Mouse (Mus musculus): ENCODE results near the gene Hist1h2aa. TPM values are rescaled to one million over a fixed set of nuclear protein-coding genes. Genes with fewer than 3 reads are reported as not detected.

Hist1h2aa gene
- not detected in 2 replicates for polyA plus RNA-seq (2021; fragmentation: Nextera tagmentation)
- long read RNA-seq, experiment 1 = 0 reads
- long read RNA-seq, experiment 2 = 0 reads

GRCm38 (mm10) chr13:23934211-23934520, at the start of gene Hist1h2aa:
Gene Hist1h2aa, plus strand, starts transcription at chr13:23934462.

DNA sequence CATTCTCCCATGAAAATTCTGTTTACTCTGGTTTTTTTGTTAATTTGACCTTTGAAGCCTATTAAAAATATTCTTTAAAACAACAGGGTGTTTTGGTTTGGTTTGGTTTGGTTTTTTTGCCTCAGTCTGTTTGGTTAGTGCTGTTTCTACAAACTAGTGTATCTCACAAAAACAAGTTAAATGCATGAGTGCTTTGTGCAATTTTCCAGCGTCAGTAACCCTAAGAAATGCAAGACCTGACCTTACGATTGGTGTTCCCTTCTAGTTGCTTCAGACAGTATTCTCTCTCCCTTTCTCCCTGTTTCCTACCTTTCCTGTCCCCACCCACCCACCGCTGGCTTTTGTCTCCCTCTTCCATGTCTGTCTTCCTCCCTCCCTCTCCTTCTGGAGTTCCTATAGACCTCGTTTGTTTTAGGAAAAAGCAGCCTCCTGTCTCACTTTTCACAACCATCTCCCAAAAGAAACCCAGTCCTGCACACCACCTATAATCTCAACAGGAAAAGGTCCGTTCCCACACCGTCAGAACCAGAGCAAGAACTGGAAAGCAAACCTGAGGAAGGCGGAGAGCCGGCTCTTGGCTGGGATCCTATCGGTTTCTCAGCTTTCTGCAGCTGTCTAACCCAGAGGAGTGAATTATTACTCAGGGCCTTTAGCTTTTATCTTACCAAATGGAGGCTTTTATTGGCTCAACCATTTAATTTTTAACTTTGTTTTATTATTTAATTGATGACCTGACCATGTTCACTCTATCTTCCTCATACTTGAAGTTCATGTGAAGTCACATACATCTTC, 19.7 kb upstream of the Hist1h2aa start, which contains the start of gene Slc17a4:
Gene Slc17a4 (minus strand): TSS at position 634 of the 792 bp plus-strand sequence.

GRCm38 (mm10) chr13:23933421-23934210, 646 bp upstream of the Hist1h2aa start, which contains the start of gene Hist1h2ba:
Gene Hist1h2ba, minus strand, starts transcription at chr13:23934156.

Small RNA genes lying within 50 kb of the gene (microRNA-seq; reads per million reads assigned to microRNA genes)
- not detected for gene Gm44344

Other genes starting within 250 kb of the Hist1h2aa start
- not detected in 2 replicates for gene Hist1h1t, start 238.6 kb upstream of the Hist1h2aa start, polyA plus RNA-seq (2021; fragmentation: Nextera tagmentation)
- 3.0 and 6.5 TPM in 2 replicates for gene Hist1h4c, start 236.0 kb upstream of the Hist1h2aa start, polyA plus RNA-seq (2021; fragmentation: Nextera tagmentation)
- gene Hfe, start 223.6 kb upstream of the Hist1h2aa start, polyA plus RNA-seq (2021; fragmentation: Nextera tagmentation) = 6.8 and 7.3 TPM in 2 replicates
- 8.2 and 11.8 TPM in 2 replicates for gene Hist1h1c, start 195.7 kb upstream of the Hist1h2aa start, polyA plus RNA-seq (2021; fragmentation: Nextera tagmentation)
- gene Hist1h3c, start 188.9 kb upstream of the Hist1h2aa start, polyA plus RNA-seq (2021; fragmentation: Nextera tagmentation) = 0.43 and 0.45 TPM in 2 replicates
- gene Hist1h2bb, start 187.7 kb upstream of the Hist1h2aa start, polyA plus RNA-seq (2021; fragmentation: Nextera tagmentation) = 0.92 TPM in 1 of 2 replicates, not detected in the other
- 3.4 and 5.1 TPM in 2 replicates for gene Hist1h2ab, start 183.3 kb upstream of the Hist1h2aa start, polyA plus RNA-seq (2021; fragmentation: Nextera tagmentation)
- 0.31 TPM in 1 of 2 replicates, not detected in the other for gene Hist1h3b, start 182.2 kb upstream of the Hist1h2aa start, polyA plus RNA-seq (2021; fragmentation: Nextera tagmentation)
- gene Hist1h4b, start 177.4 kb upstream of the Hist1h2aa start, polyA plus RNA-seq (2021; fragmentation: Nextera tagmentation) = not detected in 2 replicates
- 0.34 TPM in 1 of 2 replicates, not detected in the other for gene Hist1h4a, start 173.2 kb upstream of the Hist1h2aa start, polyA plus RNA-seq (2021; fragmentation: Nextera tagmentation)
- gene Hist1h3a, start 172.1 kb upstream of the Hist1h2aa start, polyA plus RNA-seq (2021; fragmentation: Nextera tagmentation) = not detected in 2 replicates
- 0.20 TPM in 1 of 2 replicates, not detected in the other for gene Hist1h1a, start 170.8 kb upstream of the Hist1h2aa start, polyA plus RNA-seq (2021; fragmentation: Nextera tagmentation)
- gene Trim38, start 164.5 kb upstream of the Hist1h2aa start, polyA plus RNA-seq (2021; fragmentation: Nextera tagmentation) = not detected in 2 replicates
- gene Slc17a2, start 127.5 kb upstream of the Hist1h2aa start, polyA plus RNA-seq (2021; fragmentation: Nextera tagmentation) = not detected in 2 replicates
- not detected in 2 replicates for gene Slc17a3, start 95.0 kb upstream of the Hist1h2aa start, polyA plus RNA-seq (2021; fragmentation: Nextera tagmentation)
- gene Slc17a1, start 66.7 kb upstream of the Hist1h2aa start, polyA plus RNA-seq (2021; fragmentation: Nextera tagmentation) = not detected in 2 replicates
- gene Slc17a4, start 19.5 kb upstream of the Hist1h2aa start, polyA plus RNA-seq (2021; fragmentation: Nextera tagmentation) = not detected in 2 replicates
- gene Hist1h2ba, start 306 bp upstream of the Hist1h2aa start, polyA plus RNA-seq (2021; fragmentation: Nextera tagmentation) = not detected in 2 replicates
- 1.8 and 2.5 TPM in 2 replicates for gene Scgn, start 56.8 kb downstream of the Hist1h2aa start, polyA plus RNA-seq (2021; fragmentation: Nextera tagmentation)

Measured in layer of hippocampus, adult 6 months (tissue).